Mouse (Mus musculus): ENCODE data around the gene Entpd2. TPM values are rescaled to one million over a fixed set of nuclear protein-coding genes. Genes with fewer than 3 reads are reported as not detected.

The Entpd2 gene
- total and polyA plus RNA-seq, 3 experiments, result not detected

DNA sequence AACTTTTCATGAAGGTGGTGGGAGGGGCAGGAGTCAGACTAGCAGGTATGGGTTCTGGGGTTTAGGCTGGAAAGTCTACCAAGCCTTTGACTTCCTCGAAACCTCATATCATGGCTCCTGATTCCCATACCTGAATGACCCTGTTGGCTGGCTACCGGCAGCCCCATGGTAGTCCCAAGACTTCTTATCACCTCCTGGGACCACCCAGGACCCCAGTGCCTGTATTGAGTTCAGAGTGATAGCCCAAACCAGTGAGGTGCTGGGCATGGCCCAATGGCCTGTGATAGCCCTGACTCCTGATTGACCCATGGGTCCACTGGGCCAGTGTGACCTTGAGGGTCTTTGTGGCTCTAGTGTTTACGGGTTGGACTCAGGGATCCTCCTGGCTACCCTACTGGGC, 45.0 kb upstream of the Entpd2 start:
- H3K27ac ChIP-seq (ENCODE audit: control insufficient read depth, low read depth, low read length), result no peak overlapping the region
- peaks cover under 1% of the 10 kb centered on the region; the same call in 1 of the 2 replicates for H3K79me2 ChIP-seq (ENCODE audit: control insufficient read depth, insufficient read depth, low read length, poor library complexity)
- H3K4me1 ChIP-seq (ENCODE audit: control insufficient read depth in 1 of 2, insufficient read depth in 2 of 2, low read length in 2 of 2), result peaks cover 0 to 8% of the 10 kb centered on the region in 2 experiments; a peak in 2 of 4 replicates
- peaks cover 0 to 15% of the 10 kb centered on the region in 2 experiments; a peak in 3 of 4 replicates for H3K36me3 ChIP-seq (ENCODE audit: control insufficient read depth in 1 of 2, insufficient read depth in 2 of 2, low read length in 2 of 2)
- H3K4me3 ChIP-seq (ENCODE audit: control insufficient read depth in 1 of 2, insufficient read depth in 1 of 2, low read depth in 2 of 2, low read length in 2 of 2), result no peak overlapping the region
- no peaks in the 10 kb centered on the region for H3K27me3 ChIP-seq (ENCODE audit: control insufficient read depth in 1 of 2, insufficient read depth in 2 of 2, low read length in 2 of 2)
- no peak for TF ChIP-seq TBP (IDR thresholded peaks at IDR 0.05; ENCODE audit: low read depth, low read length)
- DNase-seq (ENCODE audit: low read depth, low spot score), result no peak
- H3K9me3 ChIP-seq (replicated peaks; ENCODE audit: insufficient read depth, low read length), result no peaks in the 10 kb centered on the region
- H3K9ac ChIP-seq (ENCODE audit: control insufficient read depth, low read depth, low read length, poor library complexity, severe bottlenecking), result no peak overlapping the region

DNA sequence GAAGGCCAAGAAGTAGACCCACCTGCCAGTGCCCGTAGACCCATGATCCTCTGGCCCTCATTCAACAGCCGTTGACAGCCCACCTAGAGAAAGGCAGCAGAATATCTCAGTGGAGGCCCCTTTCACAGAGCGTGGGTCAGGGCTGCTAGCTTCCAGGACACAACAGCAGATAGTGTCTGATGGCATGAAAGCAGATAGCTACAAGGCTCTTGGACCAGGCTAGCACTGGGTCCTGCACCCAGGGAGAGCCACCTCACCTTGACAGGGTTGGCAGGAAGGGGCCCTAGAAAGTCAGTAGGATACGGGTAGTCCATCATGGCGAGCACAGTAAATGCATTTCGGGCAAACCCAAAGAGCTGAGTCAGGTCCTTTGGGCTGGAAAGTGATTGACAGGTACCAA, 41.5 kb upstream of the Entpd2 start:
- Histone ChIP-seq H3K27me3 (ENCODE audit: control insufficient read depth in 1 of 2, insufficient read depth in 2 of 2, low read length in 2 of 2) (no peaks in the 10 kb centered on the region), H3K4me3 (ENCODE audit: control insufficient read depth in 1 of 2, insufficient read depth in 1 of 2, low read depth in 2 of 2, low read length in 2 of 2) (no peak overlapping the region), H3K9me3 (replicated peaks; ENCODE audit: insufficient read depth, low read length) (no peaks in the 10 kb centered on the region), H3K4me1 (ENCODE audit: control insufficient read depth in 1 of 2, insufficient read depth in 2 of 2, low read length in 2 of 2) (peaks cover 0 to 12% of the 10 kb centered on the region in 2 experiments; a peak in 2 of 4 replicates), H3K36me3 (ENCODE audit: control insufficient read depth in 1 of 2, insufficient read depth in 2 of 2, low read length in 2 of 2) (peaks cover 0 to 8% of the 10 kb centered on the region in 2 experiments; a peak in 3 of 4 replicates), H3K27ac (ENCODE audit: control insufficient read depth, low read depth, low read length) (no peak overlapping the region), H3K79me2 (ENCODE audit: control insufficient read depth, insufficient read depth, low read length, poor library complexity) (peaks cover 7% of the 10 kb centered on the region), H3K9ac (ENCODE audit: control insufficient read depth, low read depth, low read length, poor library complexity, severe bottlenecking) (no peak overlapping the region)
- no peak for DNase-seq (ENCODE audit: low read depth, low spot score)
- TF ChIP-seq NRF1 (IDR thresholded peaks at IDR 0.05; ENCODE audit: insufficient read depth, low read depth, low read length, poor library complexity, severe bottlenecking), result no peak
- no peak for TF ChIP-seq CHD2 (IDR thresholded peaks at IDR 0.05; ENCODE audit: low read length)

DNA sequence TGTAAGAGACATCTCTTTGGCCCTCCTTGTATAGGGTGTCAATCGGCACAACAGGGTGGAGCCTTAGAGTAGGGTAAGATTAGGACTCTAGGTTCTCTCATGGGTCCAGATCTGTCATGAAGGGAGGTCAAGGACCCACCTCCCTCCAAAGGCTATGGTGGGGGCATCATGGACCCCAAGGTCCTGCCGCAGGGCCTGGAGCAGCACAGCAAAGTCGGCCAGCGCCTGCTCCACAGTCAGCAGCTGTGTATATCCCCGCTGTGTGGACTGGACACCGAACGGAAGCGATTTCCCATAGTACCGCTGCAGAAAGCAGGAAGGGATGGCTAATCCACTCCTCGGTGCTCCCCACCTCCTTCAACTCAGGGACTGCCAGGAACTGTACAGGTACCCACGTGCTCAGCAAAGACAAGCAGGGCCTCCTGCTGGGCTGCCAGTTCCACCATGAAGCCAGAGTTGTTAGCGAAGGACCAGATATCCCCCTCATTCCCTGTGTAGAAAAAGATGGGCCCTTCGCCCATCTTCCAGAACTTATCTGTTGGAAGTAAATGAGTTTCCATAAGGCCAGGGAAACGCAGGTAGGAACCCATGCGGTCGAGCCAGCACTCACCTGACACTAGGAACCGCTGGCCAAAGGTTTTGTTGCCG, 40.1 kb upstream of the Entpd2 start:
- Histone ChIP-seq H3K4me1 (ENCODE audit: control insufficient read depth in 1 of 2, insufficient read depth in 2 of 2, low read length in 2 of 2) (peaks cover 0 to 12% of the 10 kb centered on the region in 2 experiments; a peak in 2 of 4 replicates), H3K9me3 (replicated peaks; ENCODE audit: insufficient read depth, low read length) (no peaks in the 10 kb centered on the region), H3K27ac (ENCODE audit: control insufficient read depth, low read depth, low read length) (peak overlapping the region; percentile 15; the same call in 1 of the 2 replicates), H3K4me3 (ENCODE audit: control insufficient read depth in 1 of 2, insufficient read depth in 1 of 2, low read depth in 2 of 2, low read length in 2 of 2) (peak overlapping the region; percentile 70 to 90), H3K36me3 (ENCODE audit: control insufficient read depth in 1 of 2, insufficient read depth in 2 of 2, low read length in 2 of 2) (peaks cover 0 to 2% of the 10 kb centered on the region in 2 experiments; a peak in 2 of 4 replicates), H3K27me3 (ENCODE audit: control insufficient read depth in 1 of 2, insufficient read depth in 2 of 2, low read length in 2 of 2) (no peaks in the 10 kb centered on the region), H3K79me2 (ENCODE audit: control insufficient read depth, insufficient read depth, low read length, poor library complexity) (peaks cover 7% of the 10 kb centered on the region), H3K9ac (ENCODE audit: control insufficient read depth, low read depth, low read length, poor library complexity, severe bottlenecking) (peak overlapping the region; percentile 75)
- DNase-seq (ENCODE audit: low read depth, low spot score), result no peak
- TF ChIP-seq MAX (IDR thresholded peaks at IDR 0.05; ENCODE audit: low read length) (no peak), POLR2AphosphoS5 (IDR thresholded peaks at IDR 0.05; ENCODE audit: borderline replicate concordance, low read depth, low read length) (no peak), TAL1 (IDR thresholded peaks at IDR 0.05; ENCODE audit: low read length) (no peak), TCF12 (IDR thresholded peaks at IDR 0.05; ENCODE audit: low read depth, low read length) (no peak), BHLHE40 (IDR thresholded peaks at IDR 0.05; ENCODE audit: borderline replicate concordance, low read depth, low read length) (no peak), USF1 (IDR thresholded peaks at IDR 0.05; ENCODE audit: low read depth, low read length) (no peak), SMC3 (IDR thresholded peaks at IDR 0.05; ENCODE audit: low read depth, low read length) (no peak), HCFC1 (IDR thresholded peaks at IDR 0.05; ENCODE audit: low read depth, low read length) (no peak), MAFK (IDR thresholded peaks at IDR 0.05; ENCODE audit: borderline replicate concordance, low read depth, low read length) (no peak), CHD2 (IDR thresholded peaks at IDR 0.05; ENCODE audit: low read length) (no peak), POLR2AphosphoS2 (IDR thresholded peaks at IDR 0.05; ENCODE audit: low read length) (no peak), UBTF (IDR thresholded peaks at IDR 0.05; ENCODE audit: borderline replicate concordance, insufficient read depth, low read depth, low read length) (no peak), JUND (IDR thresholded peaks at IDR 0.05; ENCODE audit: low read depth, low read length) (no peak), RCOR1 (IDR thresholded peaks at IDR 0.05; ENCODE audit: low read depth, low read length) (no peak), EP300 (IDR thresholded peaks at IDR 0.05; ENCODE audit: low read depth in 1 of 2, low read length in 2 of 2) (no peak), CHD1 (IDR thresholded peaks at IDR 0.05; ENCODE audit: low read depth, low read length) (no peak), ZKSCAN1 (IDR thresholded peaks at IDR 0.05; ENCODE audit: low read depth, low read length) (no peak), MXI1 (IDR thresholded peaks at IDR 0.05; ENCODE audit: low read depth, low read length) (no peak), POLR2A (IDR thresholded peaks at IDR 0.05; ENCODE audit: control insufficient read depth in 1 of 2, insufficient read depth in 1 of 2, low read depth in 1 of 2, low read length in 2 of 2, poor library complexity in 1 of 2) (no peak)
